Mouse (Mus musculus): ENCODE measurements around the gene Phtf2.

Phtf2 gene

GRCm38 (mm10) chr5:20881915-20882800 lies at the start of gene Phtf2, which contains the start of gene Tmem60:
Phtf2 (minus strand) TSS chr5:20882124.
Tmem60 (plus strand) TSS chr5:20882191.
- peak; percentile 99 for DNase-seq

- DNase-seq: no peak
Observed at GRCm38 (mm10) chr5:20931300-20931699, 49.4 kb upstream of the Phtf2 start.

GRCm38 (mm10) chr5:20930430-20930829 lies 48.5 kb upstream of the Phtf2 start:
- no peak for DNase-seq

GRCm38 (mm10) chr5:20929669-20930151 lies 47.8 kb upstream of the Phtf2 start:
- no peak for DNase-seq

GRCm38 (mm10) chr5:20925451-20925850 lies 43.5 kb upstream of the Phtf2 start:
- no peak for DNase-seq

GRCm38 (mm10) chr5:20924608-20925007 lies 42.7 kb upstream of the Phtf2 start:
- DNase-seq: no peak

- no peak for DNase-seq
Observed at GRCm38 (mm10) chr5:20919566-20919965, 37.6 kb upstream of the Phtf2 start.

- no peak for DNase-seq
Observed at GRCm38 (mm10) chr5:20918967-20919366, 37.0 kb upstream of the Phtf2 start.

GRCm38 (mm10) chr5:20913372-20914275 lies 31.7 kb upstream of the Phtf2 start:
- peak; percentile 49 to 63 for DNase-seq

GRCm38 (mm10) chr5:20911741-20912140 lies 29.8 kb upstream of the Phtf2 start:
- no peak for DNase-seq

- no peak for DNase-seq
Observed at GRCm38 (mm10) chr5:20906191-20906590, 24.3 kb upstream of the Phtf2 start.

GRCm38 (mm10) chr5:20905437-20905836 lies 23.5 kb upstream of the Phtf2 start:
- DNase-seq: no peak

GRCm38 (mm10) chr5:20904647-20905046 lies 22.7 kb upstream of the Phtf2 start:
- no peak for DNase-seq

GRCm38 (mm10) chr5:20897446-20898167 lies 15.7 kb upstream of the Phtf2 start:
- DNase-seq: no peak

GRCm38 (mm10) chr5:20884036-20884620 lies 2.2 kb upstream of the Phtf2 start:
- DNase-seq: no peak

- DNase-seq: peak; percentile 46 to 49
Observed at GRCm38 (mm10) chr5:20880797-20881775, 838 bp downstream of the Phtf2 start.

GRCm38 (mm10) chr5:20880386-20880785 lies 1.5 kb downstream of the Phtf2 start:
- DNase-seq: no peak

- no peak for DNase-seq
Observed at GRCm38 (mm10) chr5:20876934-20877426, 4.9 kb downstream of the Phtf2 start.

- DNase-seq: no peak
Observed at GRCm38 (mm10) chr5:20873146-20873545, 8.8 kb downstream of the Phtf2 start.

- DNase-seq: no peak
Observed at GRCm38 (mm10) chr5:20865193-20865755, 16.6 kb downstream of the Phtf2 start.
